Mouse (Mus musculus) CH12.LX (cell line): Measurements from ENCODE around the gene Dusp22.

ENCODE experiments used
- EP300 ChIP-seq: IDR thresholded peaks from 2 replicates; pipeline ENCODE4 v1.6.1; 2011; ENCODE audit warnings: low read length, improper control_type of control experiment
- HCFC1 ChIP-seq: IDR thresholded peaks from 2 replicates; pipeline ENCODE4 v1.6.1; 2012; ENCODE audit warnings: low read depth, mild to moderate bottlenecking, inconsistent platforms, low read length, improper control_type of control experiment
- PAX5 ChIP-seq: IDR thresholded peaks from 2 replicates; pipeline ENCODE4 v1.6.1; 2012; ENCODE audit warnings: low read length, inconsistent platforms, mixed read lengths
- ZKSCAN1 ChIP-seq: IDR thresholded peaks from 2 replicates; pipeline ENCODE4 v1.6.1; 2012; ENCODE audit warnings: low read depth, inconsistent platforms, low read length, improper control_type of control experiment, borderline replicate concordance

GRCm38 (mm10) chr13:30653051-30653450 lies 6.7 kb upstream of the Dusp22 start:
- no peak for TF ChIP-seq PAX5
- TF ChIP-seq EP300: no peak
- TF ChIP-seq HCFC1: no peak
- TF ChIP-seq ZKSCAN1: no peak
